Mouse (Mus musculus) intestine, embryonic 14.5 days (tissue): Measurements from ENCODE around the gene Cdk1. TPM values are rescaled to one million over a fixed set of nuclear protein-coding genes. Genes with fewer than 3 reads are reported as not detected.

Experiments
- ATAC-seq: fragments of 200-750 bp; cut with Nextera tagmentation; replicated peaks from 2 replicates; pipeline ENCODE4 v1.8.0; 2017; ENCODE audit warnings: low read depth, moderate number of reproducible peaks, moderate TSS enrichment, moderate library complexity; ENCODE audit not compliant: low FRiP score, low TSS enrichment
- DNase-seq: peaks from one replicate; pipeline ENCODE4 v3.0.0-alpha.2; 2018; ENCODE audit warnings: low spot score
- H3K27ac ChIP-seq: fragments of 300-500 bp; sonication (generic); 2 replicates; pipeline ENCODE4 v1.5.1; 2014; ENCODE audit warnings: low read depth, mild to moderate bottlenecking, control low read depth
- H3K27me3 ChIP-seq: fragments of 300-500 bp; sonication (generic); replicated peaks from 2 replicates; pipeline ENCODE4 v1.6.1; 2014; ENCODE audit warnings: low read length, control low read depth; ENCODE audit not compliant: control insufficient read depth, insufficient read depth
- H3K36me3 ChIP-seq: fragments of 300-500 bp; sonication (generic); 2 replicates; pipeline ENCODE4 v1.6.1; 2014; ENCODE audit warnings: low read length, control low read depth; ENCODE audit not compliant: control insufficient read depth, insufficient read depth
- H3K4me1 ChIP-seq: fragments of 300-500 bp; sonication (generic); replicated peaks from 2 replicates; pipeline ENCODE4 v1.6.1; 2014; ENCODE audit warnings: low read length, control low read depth, mixed read lengths; ENCODE audit not compliant: control insufficient read depth, insufficient read depth
- H3K4me2 ChIP-seq: fragments of 300-500 bp; sonication (generic); 2 replicates; pipeline ENCODE4 v1.6.1; 2014; ENCODE audit warnings: low read length
- H3K4me3 ChIP-seq: fragments of 300-500 bp; sonication (generic); 2 replicates; pipeline ENCODE4 v1.5.1; 2014; ENCODE audit warnings: low read depth, low read length, control low read depth, mixed read lengths
- H3K9ac ChIP-seq: fragments of 300-500 bp; sonication (generic); 2 replicates; pipeline ENCODE4 v1.6.1; 2014; ENCODE audit warnings: mild to moderate bottlenecking, low read length
- H3K9me3 ChIP-seq: fragments of 300-500 bp; sonication (generic); 2 replicates; pipeline ENCODE4 v1.6.1; 2016; ENCODE audit warnings: low read length, control low read depth; ENCODE audit not compliant: control insufficient read depth
- WGBS: fragments of 180-500 bp; shearing (Covaris S2); extraction: QIAGEN DNeasy Blood & Tissue Kit; methylation state at CpG from one replicate; pipeline ENCODE4 v1.1.7; 2014; 5-methylcytosine and 5-hydroxymethylcytosine counted together
- polyA plus RNA-seq: library from polyadenylated mRNA; unstranded; fragments of >200 nt; fragmentation: Nextera tagmentation; extraction: Ambion mirVana; gene quantifications from 2 replicates; pipeline ENCODE4 v1.2.1, GENCODE M21; 2014

The Cdk1 gene
- polyA plus RNA-seq, 1 experiment from 2014 or later = 489 TPM

- H3K4me1 ChIP-seq = no peaks in the 10 kb centered on the region; the same call in 1 of the 2 replicates
- no peak overlapping the region for H3K4me2 ChIP-seq
- H3K36me3 ChIP-seq = peaks cover 68% of the 10 kb centered on the region
- no peaks in the 10 kb centered on the region for H3K27me3 ChIP-seq
- 78% methylated on average over 4 of the region's 4 CpGs for WGBS
- H3K9me3 ChIP-seq = no peaks in the 10 kb centered on the region
- no peak overlapping the region for H3K4me3 ChIP-seq
- peak overlapping the region; percentile 58 for H3K27ac ChIP-seq
- DNase-seq (no peak), ATAC-seq (no peak)
- H3K9ac ChIP-seq = no peak overlapping the region
Measured at GRCm38 (mm10) chr10:69335611-69336010, 17.1 kb downstream of the Cdk1 start.

DNA sequence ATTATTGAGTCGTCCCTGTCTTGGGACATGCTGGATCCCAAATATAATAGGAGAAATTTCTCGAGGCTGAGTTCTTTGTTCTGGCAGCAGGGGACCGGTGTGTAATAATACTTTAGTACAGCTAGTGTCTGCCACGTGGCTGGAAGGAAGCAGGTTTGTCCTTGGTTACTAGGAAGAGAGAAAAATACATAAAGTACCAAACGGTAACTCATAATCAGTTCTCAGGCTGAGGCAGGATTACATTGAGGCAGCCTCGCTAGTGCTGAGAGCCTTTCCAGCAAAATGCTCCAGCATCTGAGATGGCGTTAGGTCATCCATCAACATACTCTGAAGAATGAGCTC lies 17.6 kb downstream of the Cdk1 start:
- H3K36me3 ChIP-seq = peaks cover 63% of the 10 kb centered on the region
- ATAC-seq = no peak
- H3K27me3 ChIP-seq = no peaks in the 10 kb centered on the region
- no peak overlapping the region for H3K9ac ChIP-seq
- 67% methylated on average over 7 of the region's 7 CpGs for WGBS
- no peak overlapping the region for H3K4me3 ChIP-seq
- no peak overlapping the region for H3K4me2 ChIP-seq
- no peaks in the 10 kb centered on the region for H3K9me3 ChIP-seq
- H3K27ac ChIP-seq = peak overlapping the region; percentile 58
- no peaks in the 10 kb centered on the region; the same call in 1 of the 2 replicates for H3K4me1 ChIP-seq
- DNase-seq = no peak

- H3K36me3 ChIP-seq = peaks cover 57% of the 10 kb centered on the region
- H3K9ac ChIP-seq = no peak overlapping the region
- H3K9me3 ChIP-seq = no peaks in the 10 kb centered on the region
- no peak overlapping the region for H3K4me3 ChIP-seq
- no peaks in the 10 kb centered on the region; the same call in 1 of the 2 replicates for H3K4me1 ChIP-seq
- H3K27me3 ChIP-seq = no peaks in the 10 kb centered on the region
- H3K4me2 ChIP-seq = no peak overlapping the region
- DNase-seq (no peak), ATAC-seq (no peak)
- peak overlapping the region; percentile 58; the same call in 1 of the 2 replicates for H3K27ac ChIP-seq
- 61% methylated on average over 16 of the region's 16 CpGs for WGBS
Measured at GRCm38 (mm10) chr10:69334271-69335194, 18.2 kb downstream of the Cdk1 start.

DNA sequence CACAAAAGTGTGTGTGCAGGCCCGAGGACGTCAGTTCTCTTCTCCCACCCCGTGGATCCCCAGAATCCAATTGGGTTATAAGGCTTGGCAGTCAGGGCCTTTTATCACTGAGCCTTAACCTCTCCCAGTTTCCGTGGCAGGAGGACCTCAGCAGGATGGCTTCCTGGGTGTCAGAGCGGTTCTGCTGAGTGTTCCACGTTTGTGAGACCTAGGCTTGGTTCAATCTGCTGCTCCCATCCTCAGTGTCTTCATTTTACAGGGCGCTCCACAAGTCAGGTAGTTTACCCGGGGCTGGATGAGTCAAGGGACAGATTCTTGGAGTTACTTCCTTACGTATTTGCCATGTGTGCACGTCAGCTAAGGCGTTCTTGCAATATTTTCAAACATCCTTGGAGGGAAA lies 19.5 kb downstream of the Cdk1 start:
- no peak for DNase-seq
- Histone ChIP-seq H3K4me3 (no peak overlapping the region), H3K9ac (no peak overlapping the region), H3K27me3 (no peaks in the 10 kb centered on the region), H3K27ac (no peak overlapping the region), H3K4me1 (no peaks in the 10 kb centered on the region; the same call in 1 of the 2 replicates), H3K36me3 (peaks cover 44% of the 10 kb centered on the region), H3K9me3 (no peaks in the 10 kb centered on the region), H3K4me2 (no peak overlapping the region)
- 89% methylated on average over 11 of the region's 11 CpGs for WGBS
- no peak for ATAC-seq

GRCm38 (mm10) chr10:69331231-69331630 lies 21.5 kb downstream of the Cdk1 start:
- no peak overlapping the region for H3K4me3 ChIP-seq
- H3K36me3 ChIP-seq = peaks cover 24% of the 10 kb centered on the region
- H3K9ac ChIP-seq = no peak overlapping the region
- ATAC-seq (no peak), DNase-seq (no peak)
- no peaks in the 10 kb centered on the region for H3K27me3 ChIP-seq
- no peaks in the 10 kb centered on the region; the same call in 1 of the 2 replicates for H3K4me1 ChIP-seq
- no peak overlapping the region for H3K27ac ChIP-seq
- WGBS = 82% methylated on average over 6 of the region's 6 CpGs
- no peaks in the 10 kb centered on the region for H3K9me3 ChIP-seq
- H3K4me2 ChIP-seq = no peak overlapping the region

GRCm38 (mm10) chr10:69328656-69329046 lies 24.1 kb downstream of the Cdk1 start:
- whole genome bisulfite sequencing = 66% methylated on average over 4 of the region's 4 CpGs
- no peak overlapping the region for H3K27ac ChIP-seq
- no peak overlapping the region for H3K4me2 ChIP-seq
- H3K9me3 ChIP-seq = no peaks in the 10 kb centered on the region
- peaks cover 8% of the 10 kb centered on the region for H3K36me3 ChIP-seq
- H3K9ac ChIP-seq = no peak overlapping the region
- no peaks in the 10 kb centered on the region for H3K4me1 ChIP-seq
- ATAC-seq (no peak), DNase-seq (no peak)
- no peaks in the 10 kb centered on the region for H3K27me3 ChIP-seq
- H3K4me3 ChIP-seq = no peak overlapping the region

DNA sequence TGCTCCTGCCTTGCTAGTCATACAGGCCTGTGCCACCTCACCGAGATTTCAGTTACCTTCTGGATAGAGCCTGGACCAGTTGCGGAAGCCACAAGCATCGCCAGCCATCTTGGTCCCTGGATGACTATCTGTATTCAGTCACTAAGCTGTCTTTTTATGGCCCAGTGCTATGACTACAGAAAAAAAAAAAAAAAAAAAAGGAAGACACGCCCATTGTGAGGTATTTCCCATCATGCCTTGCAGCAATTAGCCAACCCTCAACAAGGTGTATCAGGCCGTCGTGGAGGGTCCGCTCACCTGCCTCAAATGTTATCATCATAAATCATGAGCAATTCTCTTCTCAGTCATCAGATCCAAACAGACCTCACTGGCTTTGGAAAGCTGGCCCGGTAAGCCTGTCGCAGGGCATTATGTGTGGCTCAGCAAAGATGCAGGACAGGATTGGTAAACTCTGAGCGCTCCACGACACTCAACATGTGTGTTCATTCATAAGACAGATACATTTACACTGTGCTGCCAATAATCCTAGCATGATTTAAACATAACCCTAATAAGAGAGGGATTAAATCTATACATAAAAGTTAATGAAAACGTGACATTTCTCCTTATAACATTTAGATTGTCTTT lies 24.6 kb downstream of the Cdk1 start:
- H3K4me3 ChIP-seq = no peak overlapping the region
- no peaks in the 10 kb centered on the region for H3K4me1 ChIP-seq
- no peak overlapping the region for H3K9ac ChIP-seq
- 76% methylated on average over 12 of the region's 12 CpGs for WGBS
- H3K36me3 ChIP-seq = peaks cover 4% of the 10 kb centered on the region; the same call in 1 of the 2 replicates
- H3K9me3 ChIP-seq = no peaks in the 10 kb centered on the region
- DNase-seq (no peak), ATAC-seq (no peak; the same call in 1 of the 2 replicates)
- H3K4me2 ChIP-seq = no peak overlapping the region
- no peak overlapping the region for H3K27ac ChIP-seq
- no peaks in the 10 kb centered on the region for H3K27me3 ChIP-seq

DNA sequence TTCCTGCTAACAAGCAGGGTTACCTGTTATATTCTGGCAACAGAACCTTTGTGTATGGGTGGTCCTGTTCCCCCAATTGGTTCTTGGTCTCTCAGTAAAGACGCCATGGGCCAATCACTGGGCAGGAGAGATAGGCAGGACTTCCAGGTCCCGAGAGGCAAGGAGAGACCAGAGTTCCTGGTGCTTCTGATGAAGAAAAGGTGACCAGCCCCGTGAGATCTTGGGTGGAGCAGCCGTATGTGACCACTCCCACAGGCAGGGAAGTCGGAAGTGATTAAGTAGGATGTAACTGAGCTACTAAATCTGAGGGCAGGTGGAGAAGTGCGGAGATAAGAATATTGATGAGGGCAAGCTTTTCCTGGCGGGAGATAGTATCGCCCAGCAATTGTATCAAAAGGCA lies 25.4 kb downstream of the Cdk1 start:
- ATAC-seq = no peak
- H3K36me3 ChIP-seq = no peaks in the 10 kb centered on the region
- H3K4me2 ChIP-seq = no peak overlapping the region
- H3K9ac ChIP-seq = no peak overlapping the region
- no peak overlapping the region for H3K27ac ChIP-seq
- WGBS = 60% methylated on average over 8 of the region's 8 CpGs
- no peak for DNase-seq
- H3K4me1 ChIP-seq = no peaks in the 10 kb centered on the region
- H3K9me3 ChIP-seq = no peaks in the 10 kb centered on the region
- H3K4me3 ChIP-seq = no peak overlapping the region
- no peaks in the 10 kb centered on the region for H3K27me3 ChIP-seq
